Mouse (Mus musculus) urinary bladder, adult 18-20 months (tissue): ENCODE data around the gene Sprn.
"Not testable (repeated sequence)": the region's sequence is repeated elsewhere in the genome, so short reads cannot be mapped to it uniquely, and the experiment has no call there.

Source experiments
- DNase-seq, 2 experiments: peaks; one replicate each; pipeline ENCODE4 v3.0.0; 2022; ENCODE audit warnings: low spot score in 2 of 2, mixed read lengths in 2 of 2

The Sprn gene

GRCm38 (mm10) chr7:140144550-140144949 lies 10.1 kb downstream of the Sprn start:
- DNase-seq: no peak

- peak in 1 of 2 experiments; percentile 53 for DNase-seq
Measured at GRCm38 (mm10) chr7:140141350-140141749, 13.3 kb downstream of the Sprn start.

- no peak for DNase-seq
Measured at GRCm38 (mm10) chr7:140138021-140138310, 16.7 kb downstream of the Sprn start.

- peak; percentile 91 to 95 for DNase-seq
Measured at GRCm38 (mm10) chr7:140137135-140138020, 17.3 kb downstream of the Sprn start, which contains the start of gene Mtg1. Mtg1 (plus strand) TSS chr7:140137564.

- DNase-seq: peak in 1 of 2 experiments; percentile 60
Measured at GRCm38 (mm10) chr7:140135106-140135770, 19.4 kb downstream of the Sprn start.

GRCm38 (mm10) chr7:140134033-140134432 lies 20.6 kb downstream of the Sprn start:
- not testable (repeated sequence) for DNase-seq

- DNase-seq: not testable (repeated sequence)
Measured at GRCm38 (mm10) chr7:140132184-140132583, 22.5 kb downstream of the Sprn start.

GRCm38 (mm10) chr7:140127911-140128310 lies 26.8 kb downstream of the Sprn start:
- DNase-seq: no peak

GRCm38 (mm10) chr7:140126934-140127333 lies 27.7 kb downstream of the Sprn start:
- DNase-seq: no peak

- DNase-seq: no peak
Measured at GRCm38 (mm10) chr7:140126022-140126350, 28.7 kb downstream of the Sprn start.

GRCm38 (mm10) chr7:140125278-140126021 lies 29.2 kb downstream of the Sprn start:
- DNase-seq: peak; percentile 94

GRCm38 (mm10) chr7:140124382-140124781 lies 30.3 kb downstream of the Sprn start:
- no peak for DNase-seq

- no peak for DNase-seq
Measured at GRCm38 (mm10) chr7:140122765-140123164, 31.9 kb downstream of the Sprn start.

- DNase-seq: peak in 1 of 2 experiments; percentile 25
Measured at GRCm38 (mm10) chr7:140121338-140121910, 33.3 kb downstream of the Sprn start.

- DNase-seq: no peak
Measured at GRCm38 (mm10) chr7:140120484-140120883, 34.2 kb downstream of the Sprn start.

GRCm38 (mm10) chr7:140116329-140117054 lies 38.2 kb downstream of the Sprn start, which contains the start of gene Echs1:
Echs1 (minus strand) TSS chr7:140116476.
- DNase-seq: peak; percentile 90

GRCm38 (mm10) chr7:140115583-140116328 lies 38.9 kb downstream of the Sprn start, which contains the start of gene Paox:
Paox (plus strand) TSS chr7:140115799.
- DNase-seq: no peak

- DNase-seq: no peak
Measured at GRCm38 (mm10) chr7:140111943-140112342, 42.7 kb downstream of the Sprn start.

GRCm38 (mm10) chr7:140104009-140104408 lies 50.7 kb downstream of the Sprn start:
- DNase-seq: no peak
